Mouse (Mus musculus) MEL (cell line): ENCODE measurements around the gene Nfasc. TPM values are rescaled to one million over a fixed set of nuclear protein-coding genes. Genes with fewer than 3 reads are reported as not detected.

ENCODE experiments used
- DNase-seq: peaks from one replicate; pipeline ENCODE4 v3.0.0; 2011; ENCODE audit warnings: low read depth, low spot score
- H3K27ac ChIP-seq: 2 replicates; pipeline ENCODE4 v1.5.1; 2012; ENCODE audit warnings: low read depth, mild to moderate bottlenecking, control low read depth, low read length, moderate library complexity; ENCODE audit not compliant: control insufficient read depth
- H3K27me3 ChIP-seq, 2 experiments: fragments of 150-350 bp in 1 of 2; sonication (generic) in 1 of 2; 2 replicates each; pipeline ENCODE4 v1.6.1; 2012; ENCODE audit warnings: low read length in 2 of 2, mild to moderate bottlenecking in 2 of 2, improper control_type of control experiment in 1 of 2, moderate library complexity in 1 of 2; ENCODE audit not compliant: insufficient read depth in 2 of 2, control insufficient read depth in 1 of 2
- H3K36me3 ChIP-seq, 2 experiments: 2 replicates each; pipeline ENCODE4 v1.6.1; 2012 to 2014; ENCODE audit warnings: low read length in 2 of 2, improper control_type of control experiment in 1 of 2, inconsistent platforms in 1 of 2, mild to moderate bottlenecking in 1 of 2; ENCODE audit not compliant: insufficient read depth in 2 of 2, control insufficient read depth in 1 of 2
- H3K4me1 ChIP-seq, 2 experiments: fragments of 150-350 bp in 1 of 2; sonication (generic) in 1 of 2; 2 replicates each; pipeline ENCODE4 v1.6.1; 2012; ENCODE audit warnings: low read length in 2 of 2, improper control_type of control experiment in 1 of 2, mild to moderate bottlenecking in 1 of 2; ENCODE audit not compliant: insufficient read depth in 2 of 2, control insufficient read depth in 1 of 2
- H3K4me3 ChIP-seq, 2 experiments: fragments of 150-350 bp in 1 of 2; sonication (generic) in 1 of 2; 2 replicates each; pipeline ENCODE4 v1.5.1; 2012; ENCODE audit warnings: low read depth in 2 of 2, low read length in 2 of 2, mild to moderate bottlenecking in 2 of 2, moderate library complexity in 2 of 2, control low read depth in 1 of 2, improper control_type of control experiment in 1 of 2; ENCODE audit not compliant: control insufficient read depth in 1 of 2, insufficient read depth in 1 of 2
- H3K79me2 ChIP-seq: 2 replicates; pipeline ENCODE4 v1.6.1; 2012; ENCODE audit warnings: mild to moderate bottlenecking, low read length, moderate library complexity; ENCODE audit not compliant: control insufficient read depth, poor library complexity, insufficient read depth
- H3K9ac ChIP-seq: 2 replicates; pipeline ENCODE4 v1.6.1; 2012; ENCODE audit warnings: low read depth, mild to moderate bottlenecking, control low read depth, low read length, moderate library complexity; ENCODE audit not compliant: control insufficient read depth, poor library complexity, severe bottlenecking
- H3K9me3 ChIP-seq: fragments of 150-350 bp; sonication (generic); replicated peaks from 2 replicates; pipeline ENCODE4 v1.6.1; 2012; ENCODE audit warnings: mild to moderate bottlenecking, low read length, improper control_type of control experiment, moderate library complexity; ENCODE audit not compliant: insufficient read depth
- BHLHE40 ChIP-seq: IDR thresholded peaks from 2 replicates; pipeline ENCODE4 v1.6.1; 2012; ENCODE audit warnings: low read depth, mild to moderate bottlenecking, inconsistent platforms, low read length, improper control_type of control experiment, borderline replicate concordance
- CHD1 ChIP-seq: IDR thresholded peaks from 2 replicates; pipeline ENCODE4 v1.6.1; 2012; ENCODE audit warnings: low read depth, mild to moderate bottlenecking, inconsistent platforms, low read length, improper control_type of control experiment
- E2F4 ChIP-seq: IDR thresholded peaks from 2 replicates; pipeline ENCODE4 v1.6.1; 2011; ENCODE audit warnings: low read depth, low read length, improper control_type of control experiment, borderline replicate concordance
- ETS1 ChIP-seq: IDR thresholded peaks from 2 replicates; pipeline ENCODE4 v1.6.1; 2012; ENCODE audit warnings: low read depth, mild to moderate bottlenecking, inconsistent platforms, low read length, improper control_type of control experiment, moderate library complexity
- GABPA ChIP-seq: IDR thresholded peaks from 2 replicates; pipeline ENCODE4 v1.6.1; 2012; ENCODE audit warnings: low read depth, mild to moderate bottlenecking, inconsistent platforms, low read length, improper control_type of control experiment, moderate library complexity
- MAFK ChIP-seq: IDR thresholded peaks from 2 replicates; pipeline ENCODE4 v1.6.1; 2011; ENCODE audit warnings: low read depth, mild to moderate bottlenecking, low read length, improper control_type of control experiment, borderline replicate concordance
- MAX ChIP-seq: IDR thresholded peaks from 2 replicates; pipeline ENCODE4 v1.6.1; 2011; ENCODE audit warnings: low read length, improper control_type of control experiment
- MEF2A ChIP-seq: IDR thresholded peaks from 2 replicates; pipeline ENCODE4 v1.6.1; 2014; ENCODE audit warnings: low read depth, mild to moderate bottlenecking, inconsistent platforms, low read length, improper control_type of control experiment; ENCODE audit not compliant: poor library complexity, insufficient replicate concordance, severe bottlenecking; ENCODE audit errors: extremely low read depth
- MXI1 ChIP-seq: IDR thresholded peaks from 2 replicates; pipeline ENCODE4 v1.6.1; 2011; ENCODE audit warnings: mild to moderate bottlenecking, low read depth, low read length, improper control_type of control experiment
- POLR2A ChIP-seq, 2 experiments: IDR thresholded peaks; 2 replicates each; pipeline ENCODE4 v1.6.1; 2011 to 2012; ENCODE audit warnings: low read length in 2 of 2, mild to moderate bottlenecking in 2 of 2, control low read depth in 1 of 2, improper control_type of control experiment in 1 of 2, low read depth in 1 of 2, moderate library complexity in 1 of 2; ENCODE audit not compliant: control insufficient read depth in 1 of 2, insufficient read depth in 1 of 2, poor library complexity in 1 of 2
- POLR2AphosphoS5 ChIP-seq: IDR thresholded peaks from 2 replicates; pipeline ENCODE4 v1.6.1; 2012; ENCODE audit warnings: low read depth, borderline replicate concordance, mild to moderate bottlenecking, inconsistent platforms, low read length, moderate library complexity, mixed read lengths
- SMC3 ChIP-seq: IDR thresholded peaks from 2 replicates; pipeline ENCODE4 v1.6.1; 2011; ENCODE audit warnings: low read depth, low read length, improper control_type of control experiment
- TAL1 ChIP-seq: IDR thresholded peaks from 2 replicates; pipeline ENCODE4 v1.6.1; 2012; ENCODE audit warnings: mild to moderate bottlenecking, inconsistent platforms, low read length, moderate library complexity, mixed read lengths
- TCF12 ChIP-seq: IDR thresholded peaks from 2 replicates; pipeline ENCODE4 v1.6.1; 2014; ENCODE audit warnings: low read depth, mild to moderate bottlenecking, inconsistent platforms, low read length, improper control_type of control experiment, moderate library complexity
- ZC3H11A ChIP-seq: IDR thresholded peaks from 2 replicates; pipeline ENCODE4 v1.6.1; 2012; ENCODE audit warnings: low read depth, mild to moderate bottlenecking, inconsistent platforms, low read length, improper control_type of control experiment
- ZKSCAN1 ChIP-seq: IDR thresholded peaks from 2 replicates; pipeline ENCODE4 v1.6.1; 2012; ENCODE audit warnings: low read depth, mild to moderate bottlenecking, inconsistent platforms, low read length, improper control_type of control experiment, moderate library complexity
- polyA plus RNA-seq, 2 experiments: library from polyadenylated mRNA; stranded (reverse) in 1 of 2; unstranded in 1 of 2; fragments of >175 nt in 1 of 2; fragments of >200 nt in 1 of 2; gene quantifications; 2 replicates each; pipeline versions ENCODE4 v1.2.1 to v1.2.4; 2012; ENCODE audit warnings: low replicate concordance in 2 of 2, low read depth in 1 of 2; ENCODE audit not compliant: insufficient read length in 2 of 2, insufficient read depth in 1 of 2, missing spikeins in 1 of 2
- total RNA-seq: library from RNA; depleted of rRNA; stranded (reverse); fragments of 300-350 nt; gene quantifications from 2 replicates; pipeline ENCODE4 v1.2.3, GENCODE M21; 2012

The Nfasc gene
- total and polyA plus RNA-seq, 3 experiments: not detected

GRCm38 (mm10) chr1:132540701-132541100, 200.9 kb downstream of the Nfasc start:
- H3K27ac ChIP-seq: no peak overlapping the region
- no peaks in the 10 kb centered on the region for H3K9me3 ChIP-seq
- no peak overlapping the region for H3K9ac ChIP-seq
- no peaks in the 10 kb centered on the region for H3K36me3 ChIP-seq
- H3K4me3 ChIP-seq: no peak overlapping the region
- peaks cover 0 to 12% of the 10 kb centered on the region in 2 experiments; a peak in 3 of 4 replicates for H3K27me3 ChIP-seq
- H3K79me2 ChIP-seq: no peaks in the 10 kb centered on the region
- DNase-seq: no peak
- H3K4me1 ChIP-seq: no peaks in the 10 kb centered on the region
- TF ChIP-seq SMC3: no peak
- TF ChIP-seq MEF2A: no peak
- no peak for TF ChIP-seq MXI1
- TF ChIP-seq E2F4: no peak
- no peak for TF ChIP-seq POLR2A (IDR thresholded peaks at IDR 0.05; ENCODE audit: control insufficient read depth in 1 of 2, insufficient read depth in 1 of 2, low read depth in 1 of 2, low read length in 2 of 2, poor library complexity in 1 of 2)
- TF ChIP-seq ZC3H11A: no peak
- TF ChIP-seq CHD1: no peak
- no peak for TF ChIP-seq ZKSCAN1
- TF ChIP-seq ETS1: no peak

DNA sequence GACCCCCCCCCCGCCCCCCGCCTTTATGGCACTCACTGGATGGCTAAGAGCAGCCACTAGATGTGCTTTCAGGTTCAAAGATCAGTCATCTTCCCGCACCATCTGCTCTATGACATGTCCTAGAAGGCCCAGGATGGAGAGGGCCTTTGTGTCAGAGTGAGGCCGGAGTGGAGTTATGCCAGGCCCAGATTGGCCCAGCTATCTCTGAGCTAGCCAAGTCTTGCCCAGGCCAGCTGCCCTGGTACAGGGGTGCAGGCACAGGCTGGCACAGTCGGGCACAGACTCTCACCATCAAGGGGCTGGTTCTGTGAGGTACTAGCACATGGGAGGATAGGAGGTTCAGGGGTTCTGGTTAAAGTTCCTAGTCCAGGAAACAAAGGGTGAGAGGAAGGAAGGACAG, 203.9 kb downstream of the Nfasc start:
- Histone ChIP-seq H3K27ac (no peak overlapping the region), H3K27me3 (peaks cover 4 to 8% of the 10 kb centered on the region in 2 experiments; a peak in 3 of 4 replicates), H3K9ac (no peak overlapping the region), H3K79me2 (no peaks in the 10 kb centered on the region), H3K9me3 (no peaks in the 10 kb centered on the region), H3K4me3 (no peak overlapping the region), H3K4me1 (no peaks in the 10 kb centered on the region), H3K36me3 (no peaks in the 10 kb centered on the region)
- TF ChIP-seq POLR2AphosphoS5 (no peak), MAFK (no peak)
- no peak for DNase-seq

DNA sequence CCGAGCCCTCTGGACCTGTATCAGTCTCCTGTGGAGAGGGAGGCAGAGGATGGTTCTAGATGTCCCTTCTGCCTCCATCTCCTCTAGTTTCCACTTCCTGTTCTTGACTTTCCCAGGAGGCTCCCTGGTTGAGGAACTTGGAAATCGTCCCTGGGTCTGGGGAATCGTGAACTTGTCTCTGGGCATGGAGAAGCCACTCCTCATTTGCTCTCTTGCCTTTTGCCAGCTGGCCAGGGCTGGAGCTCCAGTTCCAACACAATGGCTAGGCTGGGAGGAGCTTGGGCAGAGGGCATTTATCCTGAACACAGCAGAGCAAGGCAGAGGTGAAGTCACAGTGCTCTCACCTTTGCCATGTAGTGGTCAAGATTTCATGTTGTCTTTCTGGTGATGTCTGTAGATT, 205.2 kb downstream of the Nfasc start:
- Histone ChIP-seq H3K27ac (no peak overlapping the region), H3K9ac (no peak overlapping the region), H3K4me1 (no peaks in the 10 kb centered on the region), H3K36me3 (no peaks in the 10 kb centered on the region), H3K79me2 (no peaks in the 10 kb centered on the region), H3K9me3 (no peaks in the 10 kb centered on the region), H3K27me3 (peaks cover 4 to 10% of the 10 kb centered on the region in 2 experiments; a peak in 3 of 4 replicates), H3K4me3 (no peak overlapping the region)
- no peak for DNase-seq
- TF ChIP-seq TAL1 (no peak), BHLHE40 (no peak), TCF12 (no peak), ETS1 (no peak), POLR2AphosphoS5 (no peak), GABPA (no peak), MAX (no peak)
